Mouse (Mus musculus) skeletal muscle tissue, adult 2 months (tissue): ENCODE measurements around the gene Rapgef5.
"Not testable (repeated sequence)": the region's sequence is repeated elsewhere in the genome, so short reads cannot be mapped to it uniquely, and the experiment has no call there.

Experiments
- DNase-seq: peaks from one replicate; pipeline ENCODE4 v3.0.0-alpha.2; 2012; ENCODE audit warnings: low read depth, low spot score

Rapgef5 gene

GRCm38 (mm10) chr12:117769113-117769512 is 252.8 kb downstream of the Rapgef5 start:
- DNase-seq: no peak

- DNase-seq: no peak
Measured at GRCm38 (mm10) chr12:117770211-117770610, 253.9 kb downstream of the Rapgef5 start.

GRCm38 (mm10) chr12:117771156-117771555 is 254.9 kb downstream of the Rapgef5 start:
- no peak for DNase-seq

GRCm38 (mm10) chr12:117772638-117773037 is 256.4 kb downstream of the Rapgef5 start:
- DNase-seq: no peak

GRCm38 (mm10) chr12:117776841-117777240 is 260.6 kb downstream of the Rapgef5 start:
- DNase-seq: no peak

GRCm38 (mm10) chr12:117781360-117781759 is 265.1 kb downstream of the Rapgef5 start:
- no peak for DNase-seq

GRCm38 (mm10) chr12:117783426-117783825 is 267.1 kb downstream of the Rapgef5 start:
- no peak for DNase-seq

GRCm38 (mm10) chr12:117786621-117787020 is 270.3 kb downstream of the Rapgef5 start:
- no peak for DNase-seq

GRCm38 (mm10) chr12:117788513-117789011 is 272.3 kb downstream of the Rapgef5 start:
- no peak for DNase-seq

GRCm38 (mm10) chr12:117789017-117789416 is 272.7 kb downstream of the Rapgef5 start:
- no peak for DNase-seq

- no peak for DNase-seq
Measured at GRCm38 (mm10) chr12:117795303-117795702, 279.0 kb downstream of the Rapgef5 start.

- DNase-seq: not testable (repeated sequence)
Measured at GRCm38 (mm10) chr12:117803989-117804388, 287.7 kb downstream of the Rapgef5 start, which contains the start of gene Cdca7l. TSS of gene Cdca7l (plus strand) at chr12:117804289.

- DNase-seq: no peak
Measured at GRCm38 (mm10) chr12:117805576-117805975, 289.3 kb downstream of the Rapgef5 start.

GRCm38 (mm10) chr12:117806007-117806451 is 289.8 kb downstream of the Rapgef5 start:
- DNase-seq: no peak

- DNase-seq: no peak
Measured at GRCm38 (mm10) chr12:117806470-117806869, 290.2 kb downstream of the Rapgef5 start.

- DNase-seq: no peak
Measured at GRCm38 (mm10) chr12:117807637-117808036, 291.4 kb downstream of the Rapgef5 start.

- DNase-seq: no peak
Measured at GRCm38 (mm10) chr12:117808355-117809326, 292.4 kb downstream of the Rapgef5 start.
